Mouse (Mus musculus): ENCODE results near the gene Tmc4.

DNA sequence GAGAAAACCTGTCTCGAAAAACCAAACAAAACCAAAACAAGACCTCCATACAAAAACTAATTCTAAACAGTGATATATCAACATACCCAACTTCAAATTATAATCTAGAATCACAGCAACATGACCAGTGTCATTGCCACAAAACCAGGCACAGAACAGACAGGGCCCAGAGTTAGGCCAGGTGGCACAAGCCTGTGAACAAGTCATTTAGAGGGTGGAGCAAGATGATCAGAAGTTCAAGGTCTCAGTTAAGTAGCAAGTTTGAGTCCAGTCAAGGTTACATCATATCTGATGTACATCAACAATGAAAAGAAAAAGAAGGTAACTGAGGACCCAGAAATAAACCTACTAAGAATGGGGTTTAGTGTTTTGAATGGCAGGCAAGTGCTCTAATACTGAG is 31.6 kb upstream of the Tmc4 start:
- TF ChIP-seq USF1 (IDR thresholded peaks at IDR 0.05; ENCODE audit: low read depth) (no peak), MAX (IDR thresholded peaks at IDR 0.05) (no peak), CTCF (IDR thresholded peaks at IDR 0.05; ENCODE audit: control insufficient read depth, insufficient read depth, insufficient read length) (no peak), MYOD1 (IDR thresholded peaks at IDR 0.05; ENCODE audit: control insufficient read depth, insufficient read length, low read depth) (no peak), FOSL1 (IDR thresholded peaks at IDR 0.05; ENCODE audit: insufficient read depth, low read length, poor library complexity, severe bottlenecking) (no peak)
